In genomic region chr19:6117986-6118676, GRCm38 (mm10) we compare ENCODE assay signal across 8 mouse cellular contexts. TPM values are rescaled to one million over a fixed set of nuclear protein-coding genes. Genes with fewer than 3 reads are reported as not detected.
DNase-seq lines count a peak whose midpoint lies in the region; ATAC-seq and TF ChIP-seq lines count a peak whose summit lies in the region.

Gene Sac3d1 (minus strand): TSS chr19:6118650.

- peaks cover 11% of the 10 kb centered on the region for H3K4me1 ChIP-seq in hindbrain, postnatal 0 days (ENCODE audit: insufficient read depth, low read length)

- peak within 1 kb of the TSS; percentile 85 for H3K4me2 ChIP-seq in hindbrain, postnatal 0 days (ENCODE audit: low read depth, low read length)

- H3K9ac ChIP-seq in hindbrain, postnatal 0 days (replicated peaks; ENCODE audit: low read length), result peak within 1 kb of the TSS; percentile 78

- ATAC-seq in activated CD4-positive, CD25-positive, alpha-beta regulatory T cell, adult 4 months, result peak; percentile 84
- peak; percentile 91 for ATAC-seq in common myeloid progenitor, adult 5-6 weeks (replicated peaks; ENCODE audit: low read depth, poor library complexity, severe bottlenecking)
- peak; percentile 90 for ATAC-seq in hindbrain, postnatal 0 days
- peak; percentile 92 for ATAC-seq in megakaryocyte, adult 5-6 weeks (ENCODE audit: poor library complexity, severe bottlenecking)

- intact Hi-C loops in gastrocnemius, adult 2 months (cut with DNase I), result loop anchor here (2.0 to 5.0 kb wide), 2 partner anchors 33 to 71 kb away; partner anchors contain the start of genes Cdca5, Syvn1 and Zfpl1
- intact Hi-C loops in left cerebral cortex, adult 2 months (cut with DNase I), result loop anchor here (1.0 to 5.0 kb wide), 2 partner anchors 9 to 36 kb away; partner anchors contain the start of genes Cdca5, Gm28374, Tmem262 and Zfpl1

- H3K36me3 ChIP-seq in hindbrain, postnatal 0 days (ENCODE audit: insufficient read depth, low read length), result peaks cover 28% of the 10 kb centered on the region

- peak within 1 kb of the TSS; percentile 78 for H3K4me3 ChIP-seq in gastrocnemius, adult 2 months
- H3K4me3 ChIP-seq in hindbrain, postnatal 0 days (ENCODE audit: low read length), result peak within 1 kb of the TSS; percentile 68
- H3K4me3 ChIP-seq in left cerebral cortex, adult 2 months, result peak within 1 kb of the TSS; percentile 78

- H3K9me3 ChIP-seq in hindbrain, postnatal 0 days (ENCODE audit: low read length), result no peaks in the 10 kb centered on the region

- under 1% methylated on average over 77 of the region's 77 CpGs for WGBS in hindbrain, postnatal 0 days

- peak; percentile 88 for DNase-seq in gastrocnemius, adult 2 months
- peak; percentile 97 for DNase-seq in hindbrain, postnatal 0 days (ENCODE audit: low spot score)
- DNase-seq in left cerebral cortex, adult 2 months (ENCODE audit: extremely low spot score in 1 of 2, low spot score in 2 of 2), result peak; percentile 85 to 87
- DNase-seq in right cerebral cortex, adult 2 months (ENCODE audit: low spot score in 2 of 2), result peak; percentile 91 to 93
- peak; percentile 83 to 88 for DNase-seq in urinary bladder, postnatal 36 days (ENCODE audit: low spot score in 2 of 2)

- no peak; the same call in 1 of the 2 replicates for TF ChIP-seq CTCF in gastrocnemius, adult 2 months (IDR thresholded peaks at IDR 0.05)
- TF ChIP-seq CTCF in hindbrain, postnatal 0 days (IDR thresholded peaks at IDR 0.05; ENCODE audit: low read depth), result no peak
- no peak; the same call in none of the 2 replicates for TF ChIP-seq CTCF in left cerebral cortex, adult 2 months (IDR thresholded peaks at IDR 0.05)

- peak within 1 kb of the TSS; percentile 92 for H3K27ac ChIP-seq in gastrocnemius, adult 2 months
- H3K27ac ChIP-seq in hindbrain, postnatal 0 days, result peak within 1 kb of the TSS; percentile 97
- peak within 1 kb of the TSS; percentile 93 for H3K27ac ChIP-seq in left cerebral cortex, adult 2 months

- no peaks in the 10 kb centered on the region for H3K27me3 ChIP-seq in hindbrain, postnatal 0 days (ENCODE audit: insufficient read depth, low read length)

RNA-seq across cellular contexts. Expression of gene Sac3d1, which starts in this region (rescaled TPM):
- 1 to 10 TPM; 2.5 to 2.6 TPM for polyA plus RNA-seq in activated CD4-positive, CD25-positive, alpha-beta regulatory T cell, adult 4 months (2017; shearing (Covaris generic))
- total RNA-seq in common myeloid progenitor, adult 5-6 weeks (2017), result 4.9 and 8.2 TPM in 2 replicates
- 1 to 10 TPM; 9.2 to 9.3 TPM for total RNA-seq in gastrocnemius, adult 2 months (2021)
- total RNA-seq in hindbrain, postnatal 0 days (2014; rRNA removed), result 91.0 and 91.5 TPM in 2 replicates
- polyA plus RNA-seq in hindbrain, postnatal 0 days (2015; fragmentation: Nextera tagmentation; extraction: Ambion mirVana), result 50.5 and 51.9 TPM in 2 replicates
- 10 to 100 TPM; 19.3 to 22.4 TPM for total RNA-seq in left cerebral cortex, adult 2 months (2021)
- total RNA-seq in megakaryocyte, adult 5-6 weeks (2015), result 3.4 and 5.7 TPM in 2 replicates
- 3.9 and 4.0 TPM in 2 replicates for total RNA-seq in megakaryocyte, adult 5-6 weeks (2017)

Comparison
In these comparisons a context has a peak if more than half of its experiments do, and no peak if none do; other contexts are left out.
1. Peak in every context shown above with its lines: DNase-seq, ATAC-seq, H3K4me3 ChIP-seq and H3K27ac ChIP-seq.
2. RNA of gene Sac3d1 (polyA plus RNA-seq): 50.5 to 51.9 TPM in hindbrain, postnatal 0 days; 2.5 to 2.6 TPM in activated CD4-positive, CD25-positive, alpha-beta regulatory T cell, adult 4 months; every median in the first group is over 10 times any median in the second.